Mouse (Mus musculus): ENCODE results near the gene Krtcap2.

GRCm38 (mm10) chr3:89282291-89282643 lies 36.5 kb downstream of the Krtcap2 start:
- TF ChIP-seq CTCF (IDR thresholded peaks at IDR 0.05; ENCODE audit: insufficient read depth, low read depth, low read length) (no peak), POLR2A (IDR thresholded peaks at IDR 0.05; ENCODE audit: insufficient read depth, low read depth, low read length) (no peak)
